Mouse (Mus musculus) thymus, adult 2 months (tissue): ENCODE data around the gene Mri1. TPM values are rescaled to one million over a fixed set of nuclear protein-coding genes. Genes with fewer than 3 reads are reported as not detected.
A peak's percentile ranks its signal among the peaks of the same experiment; 100 is the strongest.

Experiments
- DNase-seq: peaks from one replicate; pipeline ENCODE4 v3.0.0; 2021
- H3K27ac ChIP-seq: fragments of 200-500 bp; 2 replicates; pipeline ENCODE4 v1.5.1; 2012; ENCODE audit warnings: low read length, control low read depth; ENCODE audit not compliant: control insufficient read depth, insufficient read depth
- H3K27me3 ChIP-seq: fragments of 200-500 bp; 2 replicates; pipeline ENCODE4 v1.6.1; 2012; ENCODE audit warnings: mild to moderate bottlenecking, low read length, moderate library complexity, mixed read lengths; ENCODE audit not compliant: control insufficient read depth, insufficient read depth
- H3K36me3 ChIP-seq: fragments of 200-500 bp; 2 replicates; pipeline ENCODE4 v1.6.1; 2012; ENCODE audit warnings: mild to moderate bottlenecking, low read length, moderate library complexity; ENCODE audit not compliant: control insufficient read depth, insufficient read depth
- H3K4me1 ChIP-seq: fragments of 200-500 bp; replicated peaks from 2 replicates; pipeline ENCODE4 v1.6.1; 2012; ENCODE audit warnings: low read length; ENCODE audit not compliant: control insufficient read depth, insufficient read depth
- H3K4me3 ChIP-seq: fragments of 200-500 bp; 2 replicates; pipeline ENCODE4 v1.5.1; 2012; ENCODE audit warnings: mild to moderate bottlenecking, low read length, control low read depth, moderate library complexity; ENCODE audit not compliant: control insufficient read depth, insufficient read depth
- CTCF ChIP-seq: fragments of 200-500 bp; IDR thresholded peaks from 2 replicates; pipeline ENCODE4 v1.5.1; 2012; ENCODE audit warnings: mild to moderate bottlenecking, control low read depth, low read length, moderate library complexity, borderline replicate concordance; ENCODE audit not compliant: control insufficient read depth, poor library complexity, insufficient read depth; ENCODE audit errors: extremely low read depth
- POLR2A ChIP-seq: fragments of 200-500 bp; IDR thresholded peaks from 2 replicates; pipeline ENCODE4 v1.6.1; 2012; ENCODE audit warnings: mild to moderate bottlenecking, low read length, control low read depth, moderate library complexity; ENCODE audit not compliant: control insufficient read depth, poor library complexity, insufficient read depth; ENCODE audit errors: extremely low read depth
- WGBS: fragments of 180-500 bp; shearing (Covaris S2); methylation state at CpG from one replicate; pipeline ENCODE4 v1.1.7; 2018; 5-methylcytosine and 5-hydroxymethylcytosine counted together
- polyA plus RNA-seq: library from polyadenylated mRNA; depleted of rRNA; stranded (reverse); fragments of >200 nt; gene quantifications from 2 replicates; pipeline ENCODE4 v1.2.3, GENCODE M21; 2012; rRNA removed

Gene Mri1
- polyA plus RNA-seq, 1 experiment = 89.6 TPM

- peaks cover 65% of the 10 kb centered on the region for H3K4me1 ChIP-seq
- peak; percentile 85 for DNase-seq
- peak overlapping the region; percentile 73 for H3K27ac ChIP-seq
These were observed 53.9 kb downstream of the Mri1 start for GRCm38 (mm10) chr8:84202938-84203917.

DNA sequence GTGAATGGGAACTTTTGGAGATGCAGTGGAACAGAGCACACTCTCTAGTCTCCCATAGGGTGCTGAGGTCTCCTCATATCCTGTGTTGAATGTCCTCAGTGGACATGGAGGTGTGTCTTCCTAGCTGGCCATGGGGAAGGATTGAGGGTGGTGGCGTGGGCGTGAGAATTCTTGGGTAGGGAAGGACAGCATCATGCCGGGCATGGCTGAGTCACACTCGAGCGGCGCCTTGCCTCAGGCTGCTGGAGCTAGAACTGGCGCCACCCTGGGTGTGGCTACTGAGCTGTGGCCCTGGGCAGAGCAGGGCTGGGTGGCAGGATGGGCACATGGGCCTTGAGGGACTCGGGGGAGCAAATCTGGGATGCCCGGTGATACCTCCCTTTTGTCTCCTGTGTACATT lies 54.7 kb downstream of the Mri1 start:
- no peaks in the 10 kb centered on the region for H3K36me3 ChIP-seq
- H3K27me3 ChIP-seq = no peaks in the 10 kb centered on the region
- TF ChIP-seq POLR2A (no peak), CTCF (0 out of 2 replicates have a peak, but pooled peaks have one; percentile 17)
- 78% methylated on average over 9 of the region's 9 CpGs for WGBS
- no peak for DNase-seq
- H3K4me3 ChIP-seq = 0 out of 2 replicates have a peak overlapping the region, but pooled peaks have one; percentile 65
- H3K27ac ChIP-seq = no peak overlapping the region
- H3K4me1 ChIP-seq = peaks cover 63% of the 10 kb centered on the region

More at GRCm38 (mm10) chr8:84202938-84203917, 53.9 kb downstream of the Mri1 start:
- Histone ChIP-seq H3K27me3 (no peaks in the 10 kb centered on the region), H3K36me3 (no peaks in the 10 kb centered on the region), H3K4me3 (peak overlapping the region; percentile 46)
- WGBS = 8% methylated on average over 34 of the region's 34 CpGs
- TF ChIP-seq POLR2A (peak; percentile 56; the same call in 1 of the 2 replicates), CTCF (no peak)

GRCm38 (mm10) chr8:84201545-84202245 lies 55.4 kb downstream of the Mri1 start:
- Histone ChIP-seq H3K4me3 (peak overlapping the region; percentile 65), H3K4me1 (peaks cover 63% of the 10 kb centered on the region), H3K27ac (peak overlapping the region; percentile 42), H3K27me3 (no peaks in the 10 kb centered on the region), H3K36me3 (no peaks in the 10 kb centered on the region)
- TF ChIP-seq CTCF = no peak
- TF ChIP-seq POLR2A = no peak
- DNase-seq = no peak
- WGBS = 27% methylated on average over 15 of the region's 15 CpGs

DNA sequence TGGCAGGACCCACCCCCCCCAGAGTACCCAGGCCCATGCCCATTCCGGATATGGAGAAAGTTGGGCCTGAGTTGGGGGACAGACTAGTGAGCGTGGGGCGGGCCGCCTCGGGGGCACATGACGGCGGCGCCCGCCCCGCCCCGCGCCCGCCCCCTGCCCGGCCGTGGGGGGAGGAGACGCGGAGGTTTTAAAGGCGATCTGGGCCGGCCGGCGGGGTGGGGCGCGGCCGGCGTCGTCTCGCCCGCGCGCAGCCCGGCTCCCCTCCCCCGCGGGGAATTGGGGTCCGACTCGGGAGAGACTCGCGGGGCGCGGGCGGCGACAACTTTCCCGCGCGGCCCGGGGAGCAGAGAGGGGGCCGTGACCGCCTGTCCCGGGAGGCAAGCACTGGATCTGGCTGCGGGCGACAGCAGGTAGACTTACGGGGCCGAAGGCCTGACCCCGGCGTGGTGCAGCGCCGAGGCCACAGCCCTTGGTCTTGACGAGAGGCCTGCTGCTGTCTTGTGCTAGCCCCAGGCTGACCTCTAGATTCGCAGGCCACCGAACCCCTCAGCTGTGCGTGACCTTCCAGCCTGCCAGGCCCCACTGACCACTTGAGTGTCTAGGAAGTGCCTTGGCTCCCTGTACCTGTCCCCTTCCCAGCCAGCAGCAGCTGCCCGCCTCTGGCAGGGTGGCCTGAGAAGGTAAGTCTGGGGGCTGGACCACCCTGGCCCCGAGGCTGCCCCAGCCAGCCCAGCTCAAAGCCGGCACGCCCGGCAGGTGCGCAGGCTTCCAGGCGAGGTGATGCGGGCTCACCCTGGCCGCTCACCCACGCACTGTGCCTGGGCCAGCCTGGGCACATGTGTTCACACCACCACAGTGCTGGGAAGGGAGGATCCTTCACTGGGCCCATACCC lies 56.2 kb downstream of the Mri1 start:
- no peaks in the 10 kb centered on the region for H3K36me3 ChIP-seq
- H3K4me1 ChIP-seq = peaks cover 63% of the 10 kb centered on the region
- peak overlapping the region; percentile 65 for H3K4me3 ChIP-seq
- WGBS = 2% methylated on average over 63 of the region's 70 CpGs
- DNase-seq = peak; percentile 63
- TF ChIP-seq CTCF = no peak
- peak; percentile 58; the same call in 1 of the 2 replicates for TF ChIP-seq POLR2A
- peak overlapping the region; percentile 42 for H3K27ac ChIP-seq
- H3K27me3 ChIP-seq = no peaks in the 10 kb centered on the region

GRCm38 (mm10) chr8:84200126-84200555 lies 57.0 kb downstream of the Mri1 start:
- no peak for DNase-seq
- TF ChIP-seq POLR2A = no peak
- TF ChIP-seq CTCF = 0 out of 2 replicates have a peak, but pooled peaks have one; percentile 15
- H3K27ac ChIP-seq = peak overlapping the region; percentile 20; the same call in 1 of the 2 replicates
- peaks cover 63% of the 10 kb centered on the region for H3K4me1 ChIP-seq
- H3K27me3 ChIP-seq = no peaks in the 10 kb centered on the region
- WGBS = 54% methylated on average over 8 of the region's 8 CpGs
- peak overlapping the region; percentile 65 for H3K4me3 ChIP-seq
- no peaks in the 10 kb centered on the region for H3K36me3 ChIP-seq

Other genes starting within 250 kb of the Mri1 start
- gene 2210011C24Rik, start 245.2 kb downstream of the Mri1 start, polyA plus RNA-seq = 0.32 and 0.43 TPM in 2 replicates
- gene Palm3, start 235.9 kb downstream of the Mri1 start, polyA plus RNA-seq = 0.32 and 0.43 TPM in 2 replicates
- 82.6 and 84.0 TPM in 2 replicates for gene Il27ra, start 214.7 kb downstream of the Mri1 start, polyA plus RNA-seq
- 7.1 and 9.1 TPM in 2 replicates for gene Rln3, start 212.3 kb downstream of the Mri1 start, polyA plus RNA-seq
- 0.36 and 0.45 TPM in 2 replicates for gene Gm10643, start 192.2 kb downstream of the Mri1 start, polyA plus RNA-seq
- gene Rfx1, start 190.5 kb downstream of the Mri1 start, polyA plus RNA-seq = 76.1 and 88.8 TPM in 2 replicates
- gene Dcaf15, start 152.6 kb downstream of the Mri1 start, polyA plus RNA-seq = 190 and 211 TPM in 2 replicates
- gene Podnl1, start 131.3 kb downstream of the Mri1 start, polyA plus RNA-seq = 6.6 and 7.7 TPM in 2 replicates
- 49.8 and 54.6 TPM in 2 replicates for gene Cc2d1a, start 109.4 kb downstream of the Mri1 start, polyA plus RNA-seq
- gene 4930432K21Rik, start 109.3 kb downstream of the Mri1 start, polyA plus RNA-seq = 1.9 and 2.4 TPM in 2 replicates
- gene Nanos3, start 72.1 kb downstream of the Mri1 start, polyA plus RNA-seq = 5.5 and 8.5 TPM in 2 replicates
- gene Zswim4, start 20.3 kb downstream of the Mri1 start, polyA plus RNA-seq = 53.0 and 59.0 TPM in 2 replicates
- 159 and 193 TPM in 2 replicates for gene D8Ertd738e, start 7.6 kb downstream of the Mri1 start, polyA plus RNA-seq
- gene Ccdc130, start 13.1 kb upstream of the Mri1 start, polyA plus RNA-seq = 63.1 and 65.3 TPM in 2 replicates
- gene Cacna1a, start 131.1 kb upstream of the Mri1 start, polyA plus RNA-seq = 10.5 and 26.3 TPM in 2 replicates